Mouse (Mus musculus) heart, embryonic 13.5 days (tissue): ENCODE results near the gene Speer4a. TPM values are rescaled to one million over a fixed set of nuclear protein-coding genes. Genes with fewer than 3 reads are reported as not detected.
"Not testable (repeated sequence)": the region's sequence is repeated elsewhere in the genome, so short reads cannot be mapped to it uniquely, and the experiment has no call there.

ENCODE experiments used
- ATAC-seq: fragments of 200-750 bp; cut with Nextera tagmentation; 2 replicates; pipeline ENCODE4 v1.8.0; 2017; ENCODE audit warnings: moderate TSS enrichment; ENCODE audit not compliant: insufficient number of reproducible peaks, low FRiP score, low TSS enrichment; ENCODE audit errors: extremely low read depth
- H3K27ac ChIP-seq: fragments of 300-500 bp; sonication (generic); replicated peaks from 2 replicates; pipeline ENCODE4 v1.5.1; 2015; ENCODE audit warnings: moderate library complexity, mild to moderate bottlenecking, inconsistent platforms
- H3K27me3 ChIP-seq: fragments of 300-500 bp; sonication (generic); replicated peaks from 2 replicates; pipeline ENCODE4 v1.6.1; 2015; ENCODE audit warnings: mild to moderate bottlenecking, inconsistent platforms
- H3K36me3 ChIP-seq: fragments of 300-500 bp; sonication (generic); 2 replicates; pipeline ENCODE4 v1.6.1; 2015; ENCODE audit warnings: mild to moderate bottlenecking, inconsistent platforms
- H3K4me1 ChIP-seq: fragments of 300-500 bp; sonication (generic); 2 replicates; pipeline ENCODE4 v1.6.1; 2015; ENCODE audit warnings: inconsistent platforms
- H3K4me2 ChIP-seq: fragments of 300-500 bp; sonication (generic); 2 replicates; pipeline ENCODE4 v1.6.1; 2015; ENCODE audit warnings: inconsistent platforms, mild to moderate bottlenecking, moderate library complexity
- H3K4me3 ChIP-seq: fragments of 300-500 bp; sonication (generic); 2 replicates; pipeline ENCODE4 v1.5.1; 2015; ENCODE audit warnings: moderate library complexity, mild to moderate bottlenecking, inconsistent platforms
- H3K9ac ChIP-seq: fragments of 300-500 bp; sonication (generic); 2 replicates; pipeline ENCODE4 v1.6.1; 2015; ENCODE audit warnings: inconsistent platforms, mild to moderate bottlenecking, moderate library complexity
- H3K9me3 ChIP-seq: fragments of 300-500 bp; sonication (generic); 2 replicates; pipeline ENCODE4 v1.6.1; 2016; ENCODE audit warnings: inconsistent platforms
- WGBS: fragments of 180-500 bp; shearing (Covaris S2); methylation state at CpG from one replicate; pipeline ENCODE4 v1.1.7; 2015; ENCODE audit warnings: mixed read lengths; 5-methylcytosine and 5-hydroxymethylcytosine counted together
- polyA plus RNA-seq: library from polyadenylated mRNA; unstranded; fragments of >200 nt; fragmentation: Nextera tagmentation; extraction: Ambion mirVana; gene quantifications from 2 replicates; pipeline ENCODE4 v1.2.1, GENCODE M21; 2015

Speer4a gene
- polyA plus RNA-seq = 0.25 TPM in 1 of 2 replicates, not detected in the other

DNA sequence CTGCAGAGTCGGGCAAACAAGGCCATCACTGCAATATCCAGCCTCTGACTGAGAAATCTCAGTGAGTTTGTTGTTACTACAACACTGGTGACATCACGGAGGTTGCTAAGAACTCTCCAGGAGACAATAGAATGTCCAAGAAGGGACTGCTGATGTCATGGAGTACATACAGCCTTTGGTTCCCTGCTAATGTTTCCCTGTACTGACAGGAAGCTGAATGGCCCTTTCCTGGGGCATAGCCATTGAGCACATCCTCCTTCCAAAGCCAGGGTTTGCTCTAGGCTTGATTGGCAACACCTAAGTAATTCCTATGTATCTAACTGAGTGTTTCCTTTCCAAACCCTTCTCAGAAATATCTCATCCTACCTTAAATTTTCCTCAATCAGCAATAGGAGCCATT is at the start of gene Speer4a:
Gene Speer4a, minus strand, starts transcription at position 101 of the 400 bp plus-strand sequence.
- not testable (repeated sequence) for H3K27ac ChIP-seq, H3K9ac ChIP-seq, H3K4me1 ChIP-seq, ATAC-seq, H3K36me3 ChIP-seq, H3K9me3 ChIP-seq, H3K4me2 ChIP-seq, H3K4me3 ChIP-seq, H3K27me3 ChIP-seq
- WGBS = 53% methylated on average over 2 of the region's 2 CpGs

DNA sequence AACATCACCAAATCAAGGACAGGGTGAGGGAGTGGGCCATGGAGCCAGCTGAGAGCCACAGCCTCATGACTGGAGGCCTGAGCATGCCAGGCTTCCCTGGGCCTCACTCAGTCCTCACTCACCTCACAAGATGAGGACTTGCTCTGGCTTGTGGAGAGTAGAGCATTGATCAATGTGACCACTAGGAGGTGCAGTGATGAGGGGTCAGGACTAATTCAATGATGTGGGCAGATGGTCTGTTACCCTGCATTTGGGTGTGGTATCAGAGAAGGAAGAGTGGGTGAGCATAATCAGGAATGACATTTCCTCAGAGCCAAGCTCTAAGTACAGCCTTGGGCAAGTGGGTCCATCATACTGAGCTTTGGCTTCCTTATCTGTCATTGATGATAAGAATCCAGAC is 39.7 kb upstream of the Speer4a start:
- H3K27me3 ChIP-seq, ATAC-seq, H3K4me3 ChIP-seq, H3K27ac ChIP-seq, H3K9ac ChIP-seq, H3K36me3 ChIP-seq, H3K9me3 ChIP-seq, H3K4me1 ChIP-seq, H3K4me2 ChIP-seq: not testable (repeated sequence)

DNA sequence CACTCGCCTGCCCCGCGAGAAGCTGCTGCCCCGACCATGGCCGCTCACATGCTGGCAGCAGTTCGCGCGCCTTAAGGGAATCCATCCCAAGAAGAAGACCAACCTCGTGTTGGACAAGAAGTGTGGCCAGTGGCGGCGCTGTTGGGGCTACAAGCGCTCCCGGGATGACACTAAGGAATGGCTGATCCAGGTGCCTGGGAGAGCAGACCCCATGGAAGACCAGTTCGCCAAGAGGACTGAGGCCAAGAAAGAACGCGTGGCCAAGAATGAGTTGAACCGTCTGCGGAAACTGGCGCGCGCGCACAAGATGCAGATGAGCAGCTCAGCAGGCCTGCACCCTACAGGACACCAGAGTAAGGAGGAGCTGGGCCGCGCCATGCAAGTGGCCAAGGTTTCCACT is 31.4 kb upstream of the Speer4a start:
- 78% methylated on average over 24 of the region's 24 CpGs for WGBS
- no peak overlapping the region for H3K4me3 ChIP-seq
- no peaks in the 10 kb centered on the region for H3K36me3 ChIP-seq
- H3K4me2 ChIP-seq = no peak overlapping the region
- no peak overlapping the region for H3K9ac ChIP-seq
- H3K27ac ChIP-seq = no peak overlapping the region
- H3K9me3 ChIP-seq = no peaks in the 10 kb centered on the region
- no peaks in the 10 kb centered on the region for H3K27me3 ChIP-seq
- no peaks in the 10 kb centered on the region for H3K4me1 ChIP-seq
- no peak for ATAC-seq

DNA sequence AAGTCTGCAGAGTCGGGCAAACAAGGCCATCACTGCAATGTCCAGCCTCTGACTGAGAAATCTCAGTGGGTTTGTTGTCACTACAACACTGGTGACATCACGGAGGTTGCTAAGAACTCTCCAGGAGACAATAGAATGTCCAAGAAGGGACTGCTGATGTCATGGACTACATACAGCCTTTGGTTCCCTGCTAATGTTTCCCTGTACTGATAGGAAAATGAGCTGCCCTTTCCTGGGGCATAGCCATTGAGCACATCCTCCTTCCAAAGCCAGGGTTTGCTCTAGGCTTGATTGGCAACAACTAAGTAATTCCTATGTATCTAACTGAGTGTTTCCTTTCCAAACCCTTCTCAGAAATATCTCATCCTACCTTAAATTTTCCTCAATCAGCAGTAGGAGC is 19.1 kb upstream of the Speer4a start, which contains the start of gene Gm7347:
Gene Gm7347, minus strand, starts transcription at position 101 of the 400 bp plus-strand sequence.
- not testable (repeated sequence) for ATAC-seq, H3K9me3 ChIP-seq, H3K4me3 ChIP-seq, H3K4me2 ChIP-seq, H3K27ac ChIP-seq, H3K9ac ChIP-seq, H3K27me3 ChIP-seq, H3K4me1 ChIP-seq, H3K36me3 ChIP-seq
- no CpG with 5 or more reads among the region's 2 CpGs for WGBS

DNA sequence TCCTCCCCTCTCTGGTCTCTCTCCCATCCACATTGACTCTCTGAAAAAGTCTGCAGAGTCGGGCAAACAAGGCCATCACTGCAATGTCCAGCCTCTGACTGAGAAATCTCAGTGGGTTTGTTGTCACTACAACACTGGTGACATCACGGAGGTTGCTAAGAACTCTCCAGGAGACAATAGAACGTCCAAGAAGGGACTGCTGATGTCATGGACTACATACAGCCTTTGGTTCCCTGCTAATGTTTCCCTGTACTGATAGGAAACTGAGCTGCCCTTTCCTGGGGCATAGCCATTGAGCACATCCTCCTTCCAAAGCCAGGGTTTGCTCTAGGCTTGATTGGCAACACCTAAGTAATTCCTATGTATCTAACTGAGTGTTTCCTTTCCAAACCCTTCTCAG is 16.5 kb downstream of the Speer4a start, which contains the start of gene Gm5862:
Gene Gm5862, minus strand, starts transcription at position 101 of the 400 bp plus-strand sequence.
- H3K4me3 ChIP-seq, ATAC-seq, H3K4me2 ChIP-seq, H3K9me3 ChIP-seq, H3K9ac ChIP-seq, H3K36me3 ChIP-seq, H3K4me1 ChIP-seq, H3K27ac ChIP-seq, H3K27me3 ChIP-seq: not testable (repeated sequence)
- WGBS = no CpG with 5 or more reads among the region's 3 CpGs

DNA sequence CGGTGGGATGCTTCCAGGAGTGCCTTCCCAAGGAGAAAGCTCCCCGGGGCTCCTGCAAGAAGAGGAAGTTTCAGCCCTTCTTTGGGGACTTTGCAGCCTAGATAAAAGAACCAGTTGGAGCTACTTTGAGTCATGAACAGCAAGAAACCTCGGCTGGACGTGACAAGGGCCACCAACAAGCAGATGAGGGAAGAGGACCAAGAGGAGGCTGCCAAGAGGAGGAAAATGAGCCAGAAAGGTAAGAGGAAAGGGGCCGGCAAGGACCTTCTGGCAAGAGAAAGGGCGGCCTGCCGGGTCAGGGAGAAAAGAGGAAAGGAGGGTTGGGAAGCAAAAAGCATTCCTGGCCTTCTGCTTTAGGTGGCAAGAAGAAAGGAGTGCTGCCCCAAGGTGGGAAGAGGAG is 31.7 kb downstream of the Speer4a start:
- ATAC-seq, H3K9ac ChIP-seq, H3K9me3 ChIP-seq, H3K4me3 ChIP-seq, H3K27ac ChIP-seq, H3K36me3 ChIP-seq, H3K4me1 ChIP-seq: not testable (repeated sequence)
- H3K27me3 ChIP-seq = peaks cover 17% of the 10 kb centered on the region
- 47% methylated on average over 7 of the region's 7 CpGs for WGBS
- peak overlapping the region; percentile 63 for H3K4me2 ChIP-seq

DNA sequence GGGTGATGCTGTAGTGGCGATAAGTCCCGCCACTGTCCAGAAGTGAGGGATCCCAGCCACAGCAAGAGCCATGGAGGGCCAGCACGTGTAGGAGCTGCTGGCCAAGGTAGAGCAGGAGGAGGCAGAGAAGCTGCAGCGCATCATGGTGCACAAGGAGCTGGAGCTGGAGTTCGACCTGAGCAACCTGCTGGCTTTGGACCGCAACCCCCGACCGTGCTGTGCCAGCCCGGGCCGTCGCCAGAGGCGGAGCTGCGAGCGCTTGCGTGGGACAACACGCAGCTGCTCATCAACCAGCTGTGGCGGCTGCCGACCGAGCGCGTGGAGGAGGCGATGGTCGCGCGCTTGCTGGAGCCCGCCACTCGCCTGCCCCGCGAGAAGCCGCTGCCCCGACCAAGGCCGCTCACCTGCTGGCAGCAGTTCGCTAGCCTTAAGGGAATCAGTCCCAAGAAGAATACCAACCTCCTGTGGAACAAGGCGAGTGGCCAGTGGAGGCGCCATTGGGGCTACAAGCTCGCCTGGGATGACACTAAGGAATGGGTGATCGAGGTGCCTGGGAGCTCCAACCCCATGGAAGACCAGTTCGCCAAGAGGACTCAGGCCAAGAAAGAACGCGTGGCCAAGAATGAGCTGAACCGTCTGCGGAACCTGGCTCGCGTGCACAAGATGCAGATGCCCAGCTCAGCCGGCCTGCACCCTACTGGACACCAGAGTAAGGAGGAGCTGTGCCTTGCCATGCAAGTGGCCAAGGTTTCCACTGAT is 32.2 kb downstream of the Speer4a start:
- H3K27ac ChIP-seq, H3K4me1 ChIP-seq, H3K9me3 ChIP-seq, H3K36me3 ChIP-seq: not testable (repeated sequence)
- peak overlapping the region; percentile 39 for H3K4me3 ChIP-seq
- peak overlapping the region; percentile 19; the same call in 1 of the 2 replicates for H3K9ac ChIP-seq
- ATAC-seq = peak; percentile 74
- WGBS = 16% methylated on average over 45 of the region's 45 CpGs
- H3K27me3 ChIP-seq = peaks cover 17% of the 10 kb centered on the region
- peak overlapping the region; percentile 63 for H3K4me2 ChIP-seq

DNA sequence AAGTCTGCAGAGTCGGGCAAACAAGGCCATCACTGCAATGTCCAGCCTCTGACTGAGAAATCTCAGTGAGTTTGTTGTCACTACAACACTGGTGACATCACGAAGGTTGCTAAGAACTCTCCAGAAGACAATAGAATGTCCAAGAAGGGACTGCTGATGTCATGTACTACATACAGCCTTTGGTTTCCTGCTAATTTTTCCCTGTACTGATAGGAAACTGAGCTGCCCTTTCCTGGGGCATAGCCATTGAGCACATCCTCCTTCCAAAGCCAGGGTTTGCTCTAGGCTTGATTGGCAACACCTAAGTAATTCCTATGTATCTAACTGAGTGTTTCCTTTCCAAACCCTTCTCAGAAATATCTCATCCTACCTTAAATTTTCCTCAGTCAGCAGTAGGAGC is 34.7 kb downstream of the Speer4a start, which contains the start of gene Gm1979:
Gene Gm1979, minus strand, starts transcription at position 101 of the 400 bp plus-strand sequence.
- H3K36me3 ChIP-seq, H3K27ac ChIP-seq, ATAC-seq, H3K4me1 ChIP-seq, H3K9me3 ChIP-seq, H3K4me3 ChIP-seq, H3K9ac ChIP-seq, H3K4me2 ChIP-seq: not testable (repeated sequence)
- whole genome bisulfite sequencing = 74% methylated on average over 1 of the region's 2 CpGs
- peaks cover 17% of the 10 kb centered on the region for H3K27me3 ChIP-seq

DNA sequence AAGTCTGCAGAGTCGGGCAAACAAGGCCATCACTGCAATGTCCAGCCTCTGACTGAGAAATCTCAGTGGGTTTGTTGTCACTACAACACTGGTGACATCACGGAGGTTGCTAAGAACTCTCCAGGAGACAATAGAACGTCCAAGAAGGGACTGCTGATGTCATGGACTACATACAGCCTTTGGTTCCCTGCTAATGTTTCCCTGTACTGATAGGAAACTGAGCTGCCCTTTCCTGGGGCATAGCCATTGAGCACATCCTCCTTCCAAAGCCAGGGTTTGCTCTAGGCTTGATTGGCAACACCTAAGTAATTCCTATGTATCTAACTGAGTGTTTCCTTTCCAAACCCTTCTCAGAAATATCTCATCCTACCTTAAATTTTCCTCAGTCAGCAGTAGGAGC is 50.8 kb downstream of the Speer4a start, which contains the start of gene Gm21698:
Gene Gm21698, minus strand, starts transcription at position 101 of the 400 bp plus-strand sequence.
- not testable (repeated sequence) for H3K9me3 ChIP-seq, H3K27me3 ChIP-seq, H3K4me1 ChIP-seq, ATAC-seq, H3K36me3 ChIP-seq, H3K4me3 ChIP-seq, H3K27ac ChIP-seq, H3K9ac ChIP-seq, H3K4me2 ChIP-seq
- WGBS = no CpG with 5 or more reads among the region's 3 CpGs

Other genes with a start within 250 kb of the Speer4a start
- gene Gm21663, start 97.2 kb downstream of the Speer4a start, polyA plus RNA-seq = 0.07 and 0.18 TPM in 2 replicates
- gene Gm21671, start 85.1 kb downstream of the Speer4a start, polyA plus RNA-seq = 0.11 and 0.17 TPM in 2 replicates
- gene Gm21680, start 66.9 kb downstream of the Speer4a start, polyA plus RNA-seq = 0.05 and 0.19 TPM in 2 replicates
- 0.05 TPM in 1 of 2 replicates, not detected in the other for gene Gm21698, start 50.9 kb downstream of the Speer4a start, polyA plus RNA-seq
- gene Gm1979, start 34.8 kb downstream of the Speer4a start, polyA plus RNA-seq = 0.24 TPM in 1 of 2 replicates, not detected in the other
- not detected in 2 replicates for gene Gm5862, start 16.6 kb downstream of the Speer4a start, polyA plus RNA-seq
- gene Gm7347, start 19.0 kb upstream of the Speer4a start, polyA plus RNA-seq = 0.08 and 0.09 TPM in 2 replicates
- 0.06 TPM in 1 of 2 replicates, not detected in the other for gene Gm10471, start 49.7 kb upstream of the Speer4a start, polyA plus RNA-seq
- gene 5031410I06Rik, start 65.8 kb upstream of the Speer4a start, polyA plus RNA-seq = 0.24 and 0.28 TPM in 2 replicates
- 0.09 and 0.15 TPM in 2 replicates for gene Gm10220, start 81.9 kb upstream of the Speer4a start, polyA plus RNA-seq
- not detected in 2 replicates for gene Gm7361, start 218.1 kb upstream of the Speer4a start, polyA plus RNA-seq